Mouse (Mus musculus) ES-Bruce4 (cell line): Measurements from ENCODE around the gene Mpv17l. TPM values are rescaled to one million over a fixed set of nuclear protein-coding genes. Genes with fewer than 3 reads are reported as not detected.

Experiments used
- H3K27ac ChIP-seq: 2 replicates; pipeline ENCODE4 v1.5.1; 2012; ENCODE audit warnings: low read length, inconsistent platforms; ENCODE audit not compliant: insufficient read depth
- H3K27me3 ChIP-seq: 2 replicates; pipeline ENCODE4 v1.6.1; 2012; ENCODE audit warnings: mild to moderate bottlenecking, low read length, inconsistent platforms; ENCODE audit not compliant: control insufficient read depth, poor library complexity, insufficient read depth, severe bottlenecking
- H3K36me3 ChIP-seq: 2 replicates; pipeline ENCODE4 v1.6.1; 2012; ENCODE audit warnings: inconsistent platforms, mild to moderate bottlenecking, low read length, moderate library complexity; ENCODE audit not compliant: control insufficient read depth, poor library complexity, insufficient read depth, severe bottlenecking
- H3K4me1 ChIP-seq: one replicate; pipeline ENCODE4 v1.8.1; 2011; ENCODE audit warnings: low read length; ENCODE audit not compliant: control insufficient read depth, insufficient read depth
- H3K4me3 ChIP-seq: 2 replicates; pipeline ENCODE4 v1.5.1; 2011; ENCODE audit warnings: low read depth, mild to moderate bottlenecking, low read length
- H3K9ac ChIP-seq: 2 replicates; pipeline ENCODE4 v1.6.1; 2012; ENCODE audit warnings: low read depth, mild to moderate bottlenecking, inconsistent platforms; ENCODE audit not compliant: poor library complexity, severe bottlenecking
- H3K9me3 ChIP-seq: replicated peaks from 2 replicates; pipeline ENCODE4 v1.6.1; 2012; ENCODE audit warnings: mild to moderate bottlenecking, low read length, inconsistent platforms; ENCODE audit not compliant: control insufficient read depth, poor library complexity, insufficient read depth, severe bottlenecking
- CTCF ChIP-seq: IDR thresholded peaks from one replicate; pipeline ENCODE4 v1.8.1; 2011; ENCODE audit warnings: low read depth, low read length
- EP300 ChIP-seq: IDR thresholded peaks from 2 replicates; pipeline ENCODE4 v1.6.1; 2011; ENCODE audit warnings: low read depth, low read length; ENCODE audit not compliant: insufficient read depth
- POLR2A ChIP-seq: IDR thresholded peaks from one replicate; pipeline ENCODE4 v1.8.1; 2011; ENCODE audit warnings: low read length; ENCODE audit not compliant: insufficient read depth
- polyA plus RNA-seq: library from polyadenylated mRNA; stranded (reverse); fragments of >200 nt; gene quantifications from 2 replicates; pipeline ENCODE4 v1.2.4, GENCODE M21; 2011; ENCODE audit warnings: low read depth; ENCODE audit not compliant: missing spikeins, insufficient read depth, insufficient read length

Mpv17l gene
- polyA plus RNA-seq, 1 experiment: 19.9 TPM

DNA sequence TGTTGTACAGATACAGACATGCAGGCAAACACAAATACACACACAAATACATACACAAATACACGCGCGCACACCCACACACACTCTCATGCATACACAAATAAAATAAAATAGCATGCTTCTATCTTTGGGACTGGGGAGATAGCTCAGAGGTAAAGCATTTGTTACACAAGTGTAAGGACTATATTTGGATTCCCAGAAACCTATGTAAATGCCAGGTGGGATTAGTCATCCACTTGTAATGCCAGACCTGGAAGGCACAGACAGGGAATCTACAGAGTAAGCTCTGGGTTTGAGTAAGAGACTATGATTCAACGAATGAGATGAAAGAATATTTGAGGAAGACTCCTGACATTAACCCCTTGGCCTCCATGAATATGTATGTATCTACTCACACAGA, 27.5 kb upstream of the Mpv17l start:
- TF ChIP-seq CTCF: no peak
- no peak for TF ChIP-seq POLR2A
- no peak for TF ChIP-seq EP300
- no peak overlapping the region for H3K9ac ChIP-seq
- no peaks in the 10 kb centered on the region for H3K4me1 ChIP-seq
- peaks cover 6% of the 10 kb centered on the region; the same call in 1 of the 2 replicates for H3K36me3 ChIP-seq
- H3K9me3 ChIP-seq: no peaks in the 10 kb centered on the region
- H3K27me3 ChIP-seq: no peaks in the 10 kb centered on the region
- H3K4me3 ChIP-seq: no peak overlapping the region
- no peak overlapping the region for H3K27ac ChIP-seq

DNA sequence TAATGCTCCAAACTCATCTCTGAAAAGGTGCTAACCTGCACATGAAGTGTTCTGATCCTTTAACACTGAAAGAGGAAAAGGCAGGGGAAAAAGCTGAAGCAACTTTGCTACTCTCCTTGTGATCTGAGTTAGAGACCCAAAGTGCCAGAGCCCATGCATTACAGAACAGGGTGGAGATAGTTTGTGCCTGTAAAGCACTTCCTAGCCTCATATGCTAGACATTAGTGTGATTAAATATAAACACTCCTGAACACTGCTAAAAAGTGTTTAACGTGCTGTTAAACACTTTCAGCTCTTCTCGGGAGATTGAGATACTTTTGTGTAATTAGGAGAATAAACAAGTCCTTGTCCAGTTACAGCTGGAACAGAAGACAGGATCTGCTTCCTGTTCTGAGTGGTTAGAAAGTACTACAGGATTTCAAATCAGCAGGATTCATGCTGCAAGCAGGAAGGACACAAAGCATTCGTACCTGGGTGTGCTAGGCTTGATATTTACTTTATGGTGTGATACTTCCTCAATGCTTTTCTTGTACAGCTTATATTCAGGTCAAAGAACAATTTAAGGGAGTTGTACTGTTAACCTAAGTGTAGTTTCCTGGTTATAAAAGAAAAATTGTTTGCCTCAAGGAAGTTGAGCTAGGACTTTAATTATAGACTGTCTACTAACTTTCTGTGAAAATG, 19.7 kb upstream of the Mpv17l start:
- no peak for TF ChIP-seq POLR2A
- no peaks in the 10 kb centered on the region for H3K9me3 ChIP-seq
- no peaks in the 10 kb centered on the region; the same call in 1 of the 2 replicates for H3K36me3 ChIP-seq
- no peak overlapping the region for H3K9ac ChIP-seq
- H3K4me1 ChIP-seq: no peaks in the 10 kb centered on the region
- H3K27ac ChIP-seq: no peak overlapping the region
- H3K4me3 ChIP-seq: no peak overlapping the region
- no peaks in the 10 kb centered on the region for H3K27me3 ChIP-seq

DNA sequence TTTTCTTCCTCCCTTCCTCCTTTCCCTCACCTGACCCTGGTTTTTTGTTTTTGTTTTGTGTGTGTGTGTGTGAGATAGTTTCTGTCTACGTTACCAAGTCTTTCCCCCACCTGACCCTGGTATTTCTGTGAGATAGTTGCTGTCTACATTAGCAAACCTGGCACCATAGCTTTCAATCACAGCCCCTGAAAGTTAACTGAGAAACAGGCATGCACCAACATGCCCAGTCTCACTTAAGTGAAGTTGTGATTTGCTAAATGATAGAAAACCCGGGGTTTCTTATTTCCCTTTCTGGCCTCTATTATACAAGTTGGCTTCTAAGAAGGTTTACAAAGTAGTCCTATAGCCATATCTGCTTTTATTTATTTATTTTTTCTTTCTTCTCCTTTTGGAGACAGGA, 12.5 kb upstream of the Mpv17l start:
- Histone ChIP-seq H3K4me1 (no peaks in the 10 kb centered on the region), H3K36me3 (no peaks in the 10 kb centered on the region), H3K27me3 (no peaks in the 10 kb centered on the region), H3K9ac (no peak overlapping the region), H3K4me3 (no peak overlapping the region), H3K27ac (peak overlapping the region; percentile 56), H3K9me3 (no peaks in the 10 kb centered on the region)
- no peak for TF ChIP-seq POLR2A
- TF ChIP-seq CTCF: no peak
- TF ChIP-seq EP300: no peak

GRCm38 (mm10) chr16:13892850-13893249, 10.1 kb upstream of the Mpv17l start:
- no peak for TF ChIP-seq EP300
- no peak for TF ChIP-seq POLR2A
- no peak for TF ChIP-seq CTCF
- Histone ChIP-seq H3K36me3 (no peaks in the 10 kb centered on the region), H3K4me1 (no peaks in the 10 kb centered on the region), H3K9ac (no peak overlapping the region), H3K9me3 (no peaks in the 10 kb centered on the region), H3K27ac (no peak overlapping the region), H3K27me3 (no peaks in the 10 kb centered on the region), H3K4me3 (no peak overlapping the region)

DNA sequence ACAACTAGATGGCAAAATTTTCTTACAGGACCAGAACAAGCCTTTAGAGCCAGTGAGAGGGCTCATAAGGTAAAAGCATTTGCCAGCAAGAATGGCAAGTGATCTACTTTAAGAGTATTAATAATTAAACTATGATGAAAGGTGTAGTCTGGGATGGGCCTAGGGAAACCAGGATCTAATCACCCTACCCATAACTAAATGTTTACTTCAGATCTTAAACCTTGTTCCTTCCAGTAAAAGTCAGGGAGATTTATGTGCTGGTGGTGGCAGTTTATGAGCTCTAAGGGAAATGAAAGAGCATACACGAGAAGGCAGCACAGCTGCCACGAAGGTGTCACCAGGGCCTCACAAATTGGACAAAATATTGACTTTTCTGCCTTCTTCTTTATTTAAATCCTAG, 8.9 kb upstream of the Mpv17l start:
- Histone ChIP-seq H3K9me3 (no peaks in the 10 kb centered on the region), H3K9ac (no peak overlapping the region), H3K4me3 (no peak overlapping the region), H3K4me1 (no peaks in the 10 kb centered on the region), H3K27ac (no peak overlapping the region), H3K36me3 (no peaks in the 10 kb centered on the region), H3K27me3 (no peaks in the 10 kb centered on the region)
- TF ChIP-seq CTCF (no peak), EP300 (no peak), POLR2A (no peak)

DNA sequence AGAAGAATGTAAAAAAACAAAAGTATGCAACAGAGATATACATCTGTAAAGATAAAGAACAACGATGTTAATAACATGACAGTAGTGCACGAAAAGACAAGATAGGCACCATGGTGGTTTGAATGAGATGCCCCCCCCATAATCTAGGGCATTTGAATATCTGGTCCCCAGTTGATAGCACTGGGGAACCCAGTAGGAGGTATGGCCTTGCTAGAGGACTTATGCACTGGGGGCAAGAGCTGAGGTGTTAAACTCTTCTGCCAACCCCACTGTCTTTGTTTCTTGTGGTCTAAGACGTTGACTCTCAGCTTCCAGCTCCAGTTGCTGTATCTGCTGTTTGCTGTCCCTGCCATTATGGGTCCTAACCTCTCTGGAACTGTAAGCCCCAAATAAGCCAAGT, 7.2 kb upstream of the Mpv17l start:
- no peaks in the 10 kb centered on the region for H3K4me1 ChIP-seq

More for the DNA sequence above, 7.2 kb upstream of the Mpv17l start:
- Histone ChIP-seq H3K4me3 (no peak overlapping the region), H3K27me3 (no peaks in the 10 kb centered on the region), H3K36me3 (no peaks in the 10 kb centered on the region), H3K9me3 (no peaks in the 10 kb centered on the region), H3K9ac (no peak overlapping the region), H3K27ac (no peak overlapping the region)
- TF ChIP-seq EP300 (no peak), CTCF (no peak), POLR2A (no peak)
